Mouse (Mus musculus) cerebellum, postnatal 25 days (tissue): ENCODE data around the gene Birc5.

Source experiments
- DNase-seq, 2 experiments: peaks; one replicate each; pipeline ENCODE4 v3.0.0; 2021; ENCODE audit warnings: mixed read lengths in 2 of 2

Gene Birc5

DNA sequence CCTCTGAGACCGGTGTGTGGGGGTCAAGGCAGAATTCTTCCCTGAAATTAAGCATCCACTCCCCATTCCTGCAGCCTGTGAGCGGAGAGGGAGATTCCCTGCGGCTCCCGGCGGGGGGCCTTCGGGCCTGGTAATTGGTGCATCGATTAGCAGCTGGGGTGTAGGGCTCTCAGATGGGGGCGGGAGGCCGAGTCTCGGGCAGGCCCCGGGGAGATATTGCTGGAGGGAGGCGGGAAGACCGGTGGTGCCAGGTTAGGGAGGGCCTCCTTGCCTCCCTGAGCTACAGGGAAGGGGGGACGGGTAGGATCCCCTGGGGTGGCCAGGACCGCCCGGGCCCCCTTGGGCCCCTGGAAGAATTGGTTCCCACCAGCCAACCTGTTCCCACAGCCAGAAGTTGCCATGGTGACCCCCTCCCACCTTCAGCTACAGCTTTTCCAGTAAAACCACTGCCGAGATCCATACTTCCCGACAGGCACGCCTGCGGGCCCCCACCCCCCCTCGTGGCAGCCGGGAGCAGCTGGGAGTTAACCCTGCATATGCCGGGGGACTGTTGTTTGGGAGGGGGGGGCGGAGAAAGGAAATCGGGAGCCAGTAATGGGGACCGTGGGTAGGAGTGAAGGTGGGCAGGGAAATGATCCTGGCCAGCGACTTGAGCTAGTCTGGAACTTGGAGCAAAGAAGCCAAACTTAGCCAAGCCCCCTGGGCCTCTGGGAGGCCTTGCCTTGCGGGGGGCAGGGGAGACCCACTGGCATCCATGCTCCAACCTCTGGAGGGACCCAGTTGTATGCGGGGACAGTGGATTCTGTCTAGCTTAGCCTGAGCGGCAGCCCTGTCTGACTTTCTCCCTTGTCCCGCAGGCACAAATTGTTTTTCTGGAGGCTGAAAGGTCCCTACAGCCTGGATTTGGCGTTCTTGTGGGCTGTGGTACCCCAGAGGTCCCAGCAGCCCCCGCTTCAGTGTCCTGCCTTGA lies 40.1 kb downstream of the Birc5 start:
- DNase-seq = no peak

DNA sequence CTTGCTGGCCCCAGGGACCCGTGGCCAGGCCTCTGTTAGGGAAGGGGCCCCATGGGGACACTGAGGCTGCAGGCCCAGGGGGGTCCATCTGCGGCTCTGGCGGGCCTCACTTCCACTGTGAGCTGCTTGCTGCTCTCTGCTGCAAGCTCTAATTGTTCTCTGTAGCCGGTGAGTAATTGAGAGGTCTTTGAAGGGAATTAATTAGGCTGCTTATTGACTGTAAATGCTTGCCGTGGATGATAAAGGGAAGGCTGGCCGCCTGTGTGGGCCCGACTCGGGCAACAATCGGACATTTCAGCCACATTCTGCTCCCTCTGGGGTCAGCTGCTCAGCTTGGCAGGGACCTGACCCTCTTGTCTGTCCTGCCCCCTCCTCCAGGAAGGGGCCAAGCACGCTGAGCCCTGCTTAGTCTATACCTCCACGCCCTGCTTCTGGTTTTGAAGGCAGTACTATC lies 40.9 kb downstream of the Birc5 start:
- DNase-seq = no peak

DNA sequence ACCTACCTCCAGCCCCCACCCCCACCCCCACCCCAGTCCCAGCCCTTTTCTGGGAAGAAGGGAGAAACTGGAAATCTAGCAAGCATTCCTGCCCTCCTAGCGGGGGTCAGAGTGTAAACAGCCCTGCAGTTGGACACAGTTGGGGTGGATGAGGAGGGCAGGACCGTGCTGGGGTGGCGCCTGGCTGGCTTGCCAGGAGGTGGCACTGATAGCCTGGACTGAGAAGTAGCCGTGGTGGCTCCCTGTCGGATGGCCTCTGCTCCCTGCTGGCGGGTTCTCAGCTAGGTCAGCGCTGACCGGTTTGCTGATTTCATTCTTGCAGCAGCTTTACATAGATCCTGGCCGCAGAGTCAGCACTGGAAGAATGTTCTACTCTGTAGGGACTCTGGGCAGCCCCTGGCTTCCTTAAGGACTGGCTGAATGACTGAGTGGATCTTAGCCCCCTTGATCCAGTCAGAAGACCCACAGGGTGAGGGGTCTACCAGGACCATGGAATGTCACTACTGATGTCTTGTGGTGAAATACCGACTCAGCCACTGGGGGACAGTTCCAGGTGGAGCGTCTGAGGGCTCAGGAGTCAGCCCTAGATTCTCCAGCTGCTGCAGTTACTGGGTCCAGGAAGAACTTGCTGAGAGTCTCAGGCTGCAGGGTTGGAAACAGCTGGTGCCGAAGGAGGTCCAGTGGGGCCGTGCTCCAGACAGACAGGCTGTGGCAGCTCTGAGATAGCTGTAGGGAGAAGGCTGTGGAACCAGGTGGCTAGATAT lies 41.6 kb downstream of the Birc5 start:
- peak in 1 of 2 experiments; percentile 37 for DNase-seq

DNA sequence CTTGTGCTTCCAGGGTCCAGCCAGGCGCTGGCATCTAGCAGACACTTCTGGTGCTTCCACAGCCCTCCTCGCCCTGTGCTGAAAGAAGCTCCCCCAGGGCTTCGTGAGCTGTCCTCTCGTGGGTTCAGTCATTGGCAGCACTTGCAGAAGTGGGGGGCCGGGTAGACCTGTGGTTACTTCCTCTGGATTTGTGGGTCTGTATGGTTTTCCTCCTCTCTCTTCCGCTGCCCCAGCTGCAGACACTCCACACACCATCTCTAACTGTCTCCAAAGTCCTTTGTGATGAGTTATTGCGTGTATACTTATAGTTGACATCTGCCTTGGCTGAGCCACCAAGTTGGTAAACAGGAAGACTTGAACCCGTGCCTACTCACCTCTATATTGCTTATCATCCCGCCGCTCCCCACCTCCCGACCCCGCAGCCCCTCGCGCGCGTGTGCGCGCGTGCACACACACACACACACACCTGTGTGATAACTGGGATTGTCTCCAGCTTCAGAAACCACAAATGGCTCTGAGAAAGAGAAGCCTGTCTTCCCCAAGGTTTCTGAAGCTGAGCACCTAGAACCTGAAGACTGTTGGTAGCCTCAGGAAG lies 42.6 kb downstream of the Birc5 start:
- no peak for DNase-seq

DNA sequence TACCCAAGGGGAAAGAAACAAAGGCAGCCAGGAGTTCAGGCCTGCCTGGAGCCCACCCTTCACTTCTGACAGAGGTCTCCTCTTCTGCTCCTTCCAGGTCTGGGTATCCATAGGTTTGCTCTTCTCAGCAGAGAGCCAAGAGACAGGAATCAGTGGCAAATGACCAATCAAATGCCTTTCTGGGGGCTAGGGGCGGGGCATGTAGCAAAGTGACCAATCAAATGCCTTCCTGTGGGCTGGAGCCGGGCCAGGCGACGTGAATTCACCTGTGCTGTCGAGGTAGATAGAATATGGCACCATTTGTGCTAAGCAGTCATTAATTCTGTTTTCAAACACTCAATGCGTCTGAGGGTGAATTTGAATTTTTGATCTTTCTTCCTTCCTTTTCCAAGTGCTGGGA lies 43.1 kb downstream of the Birc5 start:
- DNase-seq = peak in 1 of 2 experiments; percentile 29

DNA sequence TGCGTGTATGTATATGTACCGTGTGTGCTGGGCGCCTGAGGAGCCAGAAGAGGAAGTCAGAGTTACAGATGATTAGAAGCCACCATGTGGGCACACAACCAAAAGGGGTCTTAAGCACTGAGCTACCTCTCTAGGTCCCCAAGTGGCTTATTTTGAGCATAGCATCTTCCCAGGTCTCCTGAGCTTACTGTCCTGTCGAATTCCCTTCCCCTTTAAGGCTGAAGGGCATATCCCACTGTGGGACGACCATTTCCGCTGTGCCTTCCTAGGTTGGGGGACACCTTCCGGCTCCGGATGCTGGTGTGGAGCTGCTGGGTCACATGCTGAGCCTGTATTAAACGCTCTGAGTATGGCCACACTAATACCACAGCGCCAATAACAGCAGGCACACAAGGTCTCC lies 45.6 kb downstream of the Birc5 start:
- no peak for DNase-seq

DNA sequence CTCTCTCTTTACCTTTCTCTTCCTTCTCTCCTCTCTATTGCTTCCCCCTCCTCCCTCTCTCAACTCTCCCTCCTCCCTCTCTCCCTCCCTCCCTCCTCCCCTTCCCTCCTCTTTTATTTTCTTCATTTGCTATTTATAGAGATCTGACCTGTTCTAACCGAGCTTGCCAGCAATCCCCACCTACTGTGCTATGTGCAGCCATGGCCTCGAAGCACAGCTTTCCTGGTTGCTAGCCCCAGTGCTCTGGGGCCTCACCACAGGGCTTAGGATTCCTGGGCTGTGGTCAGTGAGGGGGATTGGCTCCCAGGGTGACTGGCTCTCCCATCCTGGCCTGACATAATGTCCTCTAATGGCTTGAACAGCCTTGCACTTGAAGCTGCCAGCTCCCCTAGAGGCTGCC lies 47.5 kb downstream of the Birc5 start:
- peak in 1 of 2 experiments; percentile 29 for DNase-seq

DNA sequence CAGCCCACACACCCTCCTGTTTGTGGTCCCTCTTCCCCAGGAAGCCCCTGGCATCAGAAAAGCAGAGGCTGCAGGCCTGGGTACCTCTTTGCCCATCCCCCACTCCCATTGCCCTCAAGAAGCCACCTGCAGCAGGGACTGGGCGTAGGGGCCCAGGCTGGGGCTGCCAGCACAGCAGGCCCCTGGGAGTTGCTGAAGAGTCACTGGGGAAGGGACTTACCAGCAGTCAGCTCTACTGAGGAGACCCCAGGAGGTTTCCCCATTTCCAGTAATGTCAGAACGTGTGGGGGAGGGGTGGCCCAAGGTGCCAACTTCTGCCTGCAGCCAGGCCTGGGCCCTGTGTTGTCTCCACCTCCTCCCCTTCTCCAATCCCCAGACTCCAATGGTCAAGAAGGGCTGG lies 53.2 kb downstream of the Birc5 start:
- no peak for DNase-seq

DNA sequence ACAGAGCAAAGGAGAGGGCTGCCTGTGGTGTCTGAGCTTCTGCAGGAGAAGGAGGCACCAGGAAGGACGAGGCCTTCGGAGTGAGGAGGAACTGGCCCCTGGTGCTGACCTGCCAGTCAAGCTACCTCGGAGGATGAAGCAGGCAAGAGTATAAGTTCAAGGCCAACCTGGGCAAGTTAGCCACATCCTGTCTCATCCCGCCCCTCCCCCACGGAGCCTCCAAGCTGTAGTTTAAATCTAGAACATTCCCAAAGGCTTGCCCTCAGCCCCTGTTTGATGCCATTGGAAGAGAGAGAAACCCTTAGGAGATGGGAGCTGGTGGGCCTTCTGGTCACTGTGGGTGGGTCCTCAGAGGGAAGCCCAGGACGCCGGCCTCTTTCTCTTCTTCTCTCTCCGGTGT lies 55.4 kb downstream of the Birc5 start:
- no peak for DNase-seq
